Mouse (Mus musculus): ENCODE data around the gene Rpl41.
"Not testable (repeated sequence)": the region's sequence is repeated elsewhere in the genome, so short reads cannot be mapped to it uniquely, and the experiment has no call there.

Gene Rpl41

GRCm38 (mm10) chr10:128555567-128555966, 6.5 kb upstream of the Rpl41 start:
- not testable (repeated sequence) for DNase-seq

- not testable (repeated sequence) for DNase-seq
These were observed 1.2 kb upstream of the Rpl41 start for GRCm38 (mm10) chr10:128550144-128550823.

DNA sequence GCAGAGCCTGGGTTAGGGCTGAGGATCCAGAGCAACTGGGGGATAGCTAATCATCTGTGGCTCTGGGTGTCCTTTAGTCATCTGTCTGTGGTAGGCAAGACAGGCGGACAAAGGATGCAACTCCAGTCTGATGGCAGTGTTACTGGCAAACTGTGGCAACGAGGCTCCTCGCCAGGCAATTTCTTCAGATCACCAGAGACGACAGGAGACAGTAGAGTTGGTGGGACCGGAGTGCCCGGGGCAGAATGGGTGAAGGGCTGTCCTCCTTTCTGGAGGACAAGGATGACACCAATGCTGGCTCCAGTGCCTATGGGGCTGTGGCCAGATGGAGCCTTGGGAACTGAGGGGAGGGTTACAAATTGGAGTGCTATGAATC, 565 bp upstream of the Rpl41 start:
- not testable (repeated sequence) for DNase-seq

DNA sequence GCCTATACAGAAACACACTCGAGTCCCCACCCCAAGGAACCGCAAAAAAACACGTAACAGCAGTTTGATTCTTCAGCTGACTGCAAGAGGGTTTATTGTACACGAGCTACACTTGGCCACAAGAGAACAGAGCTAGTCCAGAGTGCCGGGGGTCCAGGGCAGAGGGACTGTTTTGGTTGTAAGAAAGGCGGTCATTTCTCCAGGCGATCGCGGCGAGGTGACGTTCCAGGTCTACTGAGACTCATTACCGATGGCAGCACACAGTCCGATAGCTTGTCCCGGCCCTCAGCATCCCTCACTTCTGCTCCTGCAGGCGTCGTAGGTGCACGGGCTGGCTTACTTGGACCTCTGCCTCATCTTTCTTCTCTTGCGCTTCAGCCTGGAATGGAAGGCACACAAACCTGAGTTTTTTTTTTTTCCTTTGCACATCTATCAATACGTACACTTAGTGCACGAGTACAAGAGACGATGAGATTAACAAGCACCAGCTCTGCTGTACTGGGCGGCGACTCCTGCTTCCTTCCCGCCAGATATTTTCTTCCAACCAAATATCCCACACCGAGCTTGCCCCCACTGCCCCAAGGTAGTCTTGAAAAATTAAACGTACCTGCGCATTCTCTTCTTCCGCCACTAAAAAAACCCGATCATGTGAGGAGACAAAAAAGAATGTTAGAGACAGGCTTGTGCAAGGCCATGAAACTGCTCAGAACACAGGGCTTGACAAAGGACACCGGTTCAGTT, 884 bp downstream of the Rpl41 start:
- DNase-seq, result not testable (repeated sequence)

GRCm38 (mm10) chr10:128547361-128548032, 1.6 kb downstream of the Rpl41 start, which contains the start of gene Zc3h10:
Gene Zc3h10 (minus strand): TSS chr10:128547774.
- peak; percentile 98 for DNase-seq

DNA sequence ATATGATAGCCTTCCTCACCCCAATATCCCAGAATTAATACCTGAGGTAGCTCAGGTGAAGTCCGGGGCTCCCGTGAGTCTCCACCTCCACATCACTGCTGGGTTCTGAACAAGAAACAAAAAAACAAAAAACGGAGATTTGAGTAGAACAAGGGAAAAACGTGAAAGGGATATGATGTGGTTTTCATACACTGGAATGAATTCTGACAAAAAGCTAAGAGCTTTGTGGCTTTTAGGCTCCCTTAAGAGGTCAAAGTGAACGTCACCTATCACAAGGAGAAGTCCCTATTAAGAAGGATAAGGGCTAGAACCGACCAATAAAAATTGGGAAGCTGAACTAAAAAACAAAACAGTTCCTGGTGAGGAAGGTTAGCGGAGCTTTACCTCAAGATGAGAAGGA, 2.3 kb downstream of the Rpl41 start:
- no peak for DNase-seq

DNA sequence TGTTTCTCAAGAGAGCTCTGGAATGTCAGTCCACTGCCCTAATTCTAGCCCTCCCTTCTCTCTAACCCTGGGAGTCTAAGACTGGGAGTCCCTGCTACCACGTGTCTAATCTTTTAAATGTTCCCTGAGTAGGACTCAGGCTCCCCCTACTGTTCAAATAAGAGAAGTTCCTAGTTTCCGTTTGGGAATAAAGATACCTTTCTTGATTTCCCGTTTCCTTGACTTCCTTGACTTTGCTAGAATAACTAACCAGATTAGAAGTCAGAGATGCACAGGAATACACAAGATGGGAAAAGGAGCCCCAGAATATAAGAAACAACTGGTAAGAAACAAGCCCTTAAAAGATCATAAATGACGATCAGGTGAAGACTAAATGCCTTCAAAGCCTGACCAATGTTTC, 2.7 kb downstream of the Rpl41 start:
- peak; percentile 78 for DNase-seq

- DNase-seq, result no peak
These were observed 3.6 kb downstream of the Rpl41 start for GRCm38 (mm10) chr10:128545570-128545898.

DNA sequence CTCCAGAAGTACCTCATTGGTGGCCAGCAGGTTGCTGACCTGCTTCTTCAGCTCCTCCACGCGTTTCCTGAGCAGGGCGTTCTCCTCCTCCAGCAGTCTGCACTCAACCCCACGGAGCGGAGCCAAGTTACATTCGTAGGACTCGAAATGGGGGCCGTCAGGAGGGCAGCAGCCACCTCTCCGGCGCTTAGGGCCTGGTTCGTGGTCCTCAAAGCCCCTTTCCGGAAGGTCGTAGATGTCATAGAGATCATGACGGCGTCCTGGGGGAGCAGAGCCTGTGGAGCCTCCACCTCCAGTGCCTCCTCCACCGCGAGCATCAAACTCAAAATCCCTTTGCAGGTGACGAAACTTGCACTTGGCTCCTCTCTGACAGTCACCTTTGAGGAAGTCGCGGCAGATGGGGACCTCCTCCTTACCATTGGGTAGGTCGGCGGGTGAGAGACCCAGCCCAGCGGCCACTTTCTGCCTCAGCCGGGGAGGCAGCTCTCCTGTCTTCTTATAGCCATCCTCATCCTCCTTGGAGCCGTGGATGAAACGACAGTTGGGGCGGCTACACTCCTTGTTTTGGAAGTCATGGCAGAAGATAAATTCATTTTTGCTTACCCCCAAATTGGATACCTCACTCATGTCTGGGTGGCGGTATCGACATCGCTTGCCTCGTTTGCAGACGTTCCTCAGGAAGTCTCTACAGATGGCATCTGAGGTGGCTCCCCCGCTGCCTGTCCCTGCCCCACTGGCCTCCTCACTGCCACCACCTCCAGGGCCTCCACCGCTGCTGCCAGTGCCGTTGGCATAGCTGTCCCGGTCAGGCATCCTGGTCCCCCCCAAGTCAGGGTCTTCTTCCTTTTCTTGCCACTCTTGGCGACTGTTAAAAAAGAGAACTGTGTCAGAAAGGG, 4.2 kb downstream of the Rpl41 start:
- no peak for DNase-seq

DNA sequence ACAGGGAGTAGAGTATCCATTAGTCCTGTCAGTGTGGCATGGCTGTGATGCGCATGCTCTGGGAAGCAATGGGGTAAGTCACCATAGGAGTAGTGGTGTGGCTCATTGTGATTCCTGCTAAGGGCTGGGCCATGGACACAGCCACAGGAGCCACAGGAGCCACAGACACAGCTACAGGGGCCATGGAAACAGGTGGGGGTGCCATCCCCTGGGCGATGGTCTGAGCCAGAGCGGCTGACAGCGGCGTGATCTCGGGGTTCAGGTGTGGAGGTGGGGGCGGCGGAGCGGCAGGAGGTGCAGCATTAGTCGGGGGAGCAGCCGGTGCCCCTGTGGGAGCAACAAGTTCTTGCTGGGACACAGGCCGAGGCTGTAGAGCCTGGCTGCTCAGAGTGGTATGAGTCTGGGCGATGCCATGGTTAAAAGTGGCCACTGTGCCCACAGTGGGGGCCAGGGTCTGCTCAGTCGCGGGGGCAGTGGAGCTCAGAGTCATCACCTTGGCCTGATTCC, 4.9 kb downstream of the Rpl41 start:
- no peak for DNase-seq

GRCm38 (mm10) chr10:128543100-128543499, 6.0 kb downstream of the Rpl41 start:
- no peak for DNase-seq

GRCm38 (mm10) chr10:128538340-128538870, 10.7 kb downstream of the Rpl41 start:
- DNase-seq, result no peak

GRCm38 (mm10) chr10:128536266-128536940, 12.7 kb downstream of the Rpl41 start:
- DNase-seq, result peak; percentile 92

- DNase-seq, result no peak
These were observed 13.4 kb downstream of the Rpl41 start for GRCm38 (mm10) chr10:128535624-128536265.

DNA sequence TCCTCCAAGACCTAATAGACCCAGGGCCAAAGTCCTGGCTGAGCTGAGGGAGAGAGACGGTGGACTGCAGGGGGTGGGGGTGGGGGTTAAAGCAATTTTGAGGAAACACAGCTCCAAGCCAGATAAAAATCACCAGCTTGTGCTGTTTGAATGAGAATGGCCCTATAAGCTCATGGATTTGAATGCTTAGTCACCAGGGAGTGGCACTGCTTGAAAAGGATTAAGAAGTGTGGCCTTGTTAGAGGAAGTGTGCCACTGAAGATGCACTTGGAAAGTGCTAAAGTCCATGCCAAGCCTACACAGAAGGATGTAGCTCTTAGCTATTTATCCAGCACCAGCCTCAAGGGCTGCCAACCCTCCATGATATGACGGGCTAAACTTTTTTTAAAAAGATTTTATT, 13.9 kb downstream of the Rpl41 start:
- no peak for DNase-seq

DNA sequence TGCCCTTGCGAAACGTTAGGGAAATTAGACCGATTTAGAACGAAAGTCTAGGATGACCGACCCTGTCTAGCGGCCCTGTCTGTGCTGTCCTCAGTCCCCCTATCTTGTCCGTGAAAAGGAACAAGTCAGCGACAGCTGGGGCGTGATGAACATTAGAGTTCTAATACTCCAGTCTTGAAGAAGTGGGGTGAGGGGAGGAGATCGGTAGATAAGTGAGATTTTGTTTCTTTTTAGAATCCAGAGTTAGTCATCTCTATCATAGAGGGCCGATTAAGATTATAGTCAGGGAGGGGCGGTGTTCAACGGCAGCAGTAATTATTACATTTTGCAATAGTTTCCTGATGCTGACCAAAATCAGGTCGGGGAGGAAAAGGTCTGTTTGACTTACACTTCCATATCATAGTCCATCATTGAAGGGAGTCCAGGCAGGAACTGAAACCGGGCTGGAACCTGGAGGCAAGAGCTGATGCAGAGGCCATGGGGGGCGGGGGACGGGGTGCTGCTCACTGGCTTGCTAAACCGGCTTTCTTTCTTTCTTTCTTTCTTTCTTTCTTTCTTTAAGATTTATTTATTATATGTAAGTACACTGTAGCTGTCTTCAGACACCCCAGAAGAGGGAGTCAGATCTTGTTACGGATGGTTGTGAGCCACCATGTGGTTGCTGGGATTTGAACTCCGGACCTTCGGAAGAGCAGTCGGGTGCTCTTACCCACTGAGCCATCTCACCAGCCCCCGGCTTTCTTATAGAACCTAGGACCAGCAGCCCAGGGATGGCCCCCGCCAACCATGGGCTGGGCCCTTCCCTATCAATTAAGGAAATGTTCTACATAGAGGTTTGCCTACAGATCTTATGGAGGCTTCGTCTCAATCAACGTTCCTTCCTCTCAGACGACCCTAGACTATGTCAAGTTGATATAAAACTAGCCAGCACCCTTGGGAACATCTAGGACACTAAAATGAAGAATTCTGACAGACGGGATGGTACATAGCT, 22.4 kb downstream of the Rpl41 start:
- no peak for DNase-seq

DNA sequence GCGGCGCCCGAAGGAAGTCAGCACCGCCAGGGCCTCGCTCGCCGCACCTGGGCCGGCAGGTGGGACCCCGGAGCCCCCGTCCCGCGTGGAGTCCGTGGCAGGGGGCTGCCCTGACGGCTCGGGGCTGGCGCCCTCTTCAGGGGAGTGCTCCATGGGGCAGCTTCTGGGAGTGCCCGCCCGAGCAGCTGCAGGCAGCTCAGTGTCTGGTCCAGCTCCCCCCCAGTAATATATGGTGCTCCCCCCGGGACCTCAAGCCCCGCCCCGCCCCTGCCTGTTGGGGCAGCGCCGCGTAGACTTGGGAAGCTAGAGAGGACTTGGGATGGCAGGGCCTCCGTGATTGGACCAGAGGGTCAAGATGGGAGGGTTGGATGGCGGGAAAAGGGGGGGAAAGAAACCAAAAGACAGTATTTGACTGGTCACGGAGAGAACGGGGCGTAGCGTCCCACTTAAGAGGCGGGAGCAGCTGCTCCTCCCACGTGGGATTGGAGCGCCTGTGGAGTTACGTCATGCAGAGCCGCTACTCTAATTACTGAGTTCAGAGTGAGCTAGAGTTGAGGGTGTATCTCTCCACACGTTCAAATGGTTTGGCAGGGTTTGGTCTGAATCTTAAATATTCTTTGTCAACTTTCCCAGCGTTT, 23.3 kb downstream of the Rpl41 start, which contains the start of gene Esyt1:
Esyt1 (minus strand) TSS at position 201 of the 638 bp plus-strand sequence.
- DNase-seq, result peak; percentile 98

DNA sequence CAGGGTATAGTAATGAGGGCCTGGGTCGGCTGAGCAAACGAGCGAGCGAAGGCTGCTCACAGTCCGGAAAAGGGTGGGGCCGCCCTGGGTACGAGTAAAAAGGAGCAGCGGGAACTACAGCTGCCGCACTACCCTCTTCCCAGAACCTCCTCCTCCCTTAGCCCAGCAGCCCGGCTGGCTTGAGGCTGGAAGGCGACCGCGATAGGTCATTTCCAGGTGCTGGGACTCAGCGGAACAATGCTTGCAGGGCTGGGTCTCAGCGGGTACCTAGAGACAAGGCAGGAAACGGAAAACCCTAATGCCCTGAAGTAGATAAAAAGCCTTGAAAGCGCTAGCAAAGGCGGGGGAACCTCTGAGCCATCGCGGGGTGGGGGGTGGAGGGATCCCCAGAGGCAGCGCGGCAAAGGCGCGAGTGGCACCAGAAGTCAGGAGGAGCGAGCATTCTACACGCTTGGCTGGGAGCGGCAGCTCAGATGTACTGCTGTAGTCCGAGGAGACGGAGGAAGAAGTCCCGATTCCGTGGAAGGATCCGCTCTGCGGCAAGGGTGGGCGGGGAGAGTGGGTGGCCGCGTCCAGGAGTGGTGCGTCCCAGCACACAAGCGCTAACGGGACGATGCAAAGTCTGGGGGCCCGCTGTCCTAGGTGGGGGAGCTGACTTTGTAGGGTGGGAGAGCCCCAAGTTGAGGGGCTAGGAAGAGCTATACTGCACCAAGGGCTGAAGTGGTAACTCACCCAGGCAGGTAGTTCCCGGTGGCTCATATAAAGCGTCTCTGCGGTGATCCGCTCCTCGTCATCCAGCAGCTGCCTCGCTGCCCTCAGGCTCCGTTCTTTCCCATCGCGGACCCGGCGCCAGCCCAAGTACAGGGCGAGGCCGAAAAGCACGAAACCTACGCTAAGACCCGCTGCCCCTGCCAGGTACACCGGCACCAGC, 24.1 kb downstream of the Rpl41 start:
- DNase-seq, result peak; percentile 77
